Mouse (Mus musculus) liver, embryonic 15.5 days (tissue): ENCODE measurements around the gene Hoxc10. TPM values are rescaled to one million over a fixed set of nuclear protein-coding genes. Genes with fewer than 3 reads are reported as not detected.

Experiments
- ATAC-seq: fragments of 200-750 bp; cut with Nextera tagmentation; 2 replicates; pipeline ENCODE4 v1.8.0; 2017; ENCODE audit warnings: moderate number of reproducible peaks, mild to moderate bottlenecking, moderate library complexity; ENCODE audit not compliant: insufficient read depth
- H3K27ac ChIP-seq: fragments of 300-500 bp; sonication (generic); replicated peaks from 2 replicates; pipeline ENCODE4 v1.5.1; 2015; ENCODE audit warnings: mild to moderate bottlenecking, inconsistent platforms
- H3K27me3 ChIP-seq: fragments of 300-500 bp; sonication (generic); 2 replicates; pipeline ENCODE4 v1.6.1; 2015; ENCODE audit warnings: mild to moderate bottlenecking, inconsistent platforms
- H3K36me3 ChIP-seq: fragments of 300-500 bp; sonication (generic); replicated peaks from 2 replicates; pipeline ENCODE4 v1.6.1; 2015; ENCODE audit warnings: moderate library complexity, mild to moderate bottlenecking, inconsistent platforms
- H3K4me1 ChIP-seq: fragments of 300-500 bp; sonication (generic); replicated peaks from 2 replicates; pipeline ENCODE4 v1.6.1; 2015; ENCODE audit warnings: inconsistent platforms
- H3K4me2 ChIP-seq: fragments of 300-500 bp; sonication (generic); 2 replicates; pipeline ENCODE4 v1.6.1; 2015; ENCODE audit warnings: moderate library complexity, mild to moderate bottlenecking, inconsistent platforms
- H3K4me3 ChIP-seq: fragments of 300-500 bp; sonication (generic); replicated peaks from 2 replicates; pipeline ENCODE4 v1.5.1; 2015; ENCODE audit warnings: mild to moderate bottlenecking, inconsistent platforms
- H3K9ac ChIP-seq: fragments of 300-500 bp; sonication (generic); 2 replicates; pipeline ENCODE4 v1.6.1; 2015; ENCODE audit warnings: moderate library complexity, mild to moderate bottlenecking, inconsistent platforms
- H3K9me3 ChIP-seq: fragments of 300-500 bp; sonication (generic); replicated peaks from 2 replicates; pipeline ENCODE4 v1.6.1; 2016; ENCODE audit warnings: inconsistent platforms
- WGBS: fragments of 180-500 bp; shearing (Covaris S2); methylation state at CpG from one replicate; pipeline ENCODE4 v1.1.7; 2015; ENCODE audit warnings: mixed read lengths; ENCODE audit not compliant: insufficient replicate concordance; 5-methylcytosine and 5-hydroxymethylcytosine counted together
- polyA plus RNA-seq: library from polyadenylated mRNA; unstranded; fragments of >200 nt; fragmentation: Nextera tagmentation; extraction: Ambion mirVana; gene quantifications from 2 replicates; pipeline ENCODE4 v1.2.1, GENCODE M21; 2015

Gene Hoxc10
- polyA plus RNA-seq, 1 experiment from 2014 or later = not detected

- Histone ChIP-seq H3K4me2 (no peak overlapping the region), H3K4me3 (no peak overlapping the region), H3K9me3 (no peaks in the 10 kb centered on the region), H3K9ac (no peak overlapping the region), H3K36me3 (no peaks in the 10 kb centered on the region), H3K27me3 (peaks cover 100% of the 10 kb centered on the region), H3K27ac (no peak overlapping the region), H3K4me1 (no peaks in the 10 kb centered on the region)
- ATAC-seq = no peak
- 2% methylated on average over 23 of the region's 23 CpGs for WGBS
Measured at GRCm38 (mm10) chr15:102931706-102932358, 34.8 kb upstream of the Hoxc10 start.

- Histone ChIP-seq H3K27me3 (peaks cover 100% of the 10 kb centered on the region), H3K9ac (no peak overlapping the region), H3K4me3 (no peak overlapping the region), H3K27ac (no peak overlapping the region), H3K4me1 (0 out of 2 replicates have a peak, but pooled peaks cover 2% of the 10 kb centered on the region), H3K4me2 (no peak overlapping the region), H3K36me3 (no peaks in the 10 kb centered on the region), H3K9me3 (no peaks in the 10 kb centered on the region)
- WGBS = 4% methylated on average over 12 of the region's 12 CpGs
- no peak for ATAC-seq
Measured at GRCm38 (mm10) chr15:102934438-102934837, 32.2 kb upstream of the Hoxc10 start.

- H3K4me1 ChIP-seq = 0 out of 2 replicates have a peak, but pooled peaks cover 2% of the 10 kb centered on the region
- 1% methylated on average over 27 of the region's 27 CpGs for WGBS
- no peaks in the 10 kb centered on the region for H3K36me3 ChIP-seq
- no peak overlapping the region for H3K4me2 ChIP-seq
- H3K27ac ChIP-seq = no peak overlapping the region
- no peak for ATAC-seq
- no peak overlapping the region for H3K9ac ChIP-seq
- H3K4me3 ChIP-seq = no peak overlapping the region
- no peaks in the 10 kb centered on the region for H3K9me3 ChIP-seq
- H3K27me3 ChIP-seq = peaks cover 100% of the 10 kb centered on the region
Measured at GRCm38 (mm10) chr15:102934897-102935296, 31.7 kb upstream of the Hoxc10 start.

DNA sequence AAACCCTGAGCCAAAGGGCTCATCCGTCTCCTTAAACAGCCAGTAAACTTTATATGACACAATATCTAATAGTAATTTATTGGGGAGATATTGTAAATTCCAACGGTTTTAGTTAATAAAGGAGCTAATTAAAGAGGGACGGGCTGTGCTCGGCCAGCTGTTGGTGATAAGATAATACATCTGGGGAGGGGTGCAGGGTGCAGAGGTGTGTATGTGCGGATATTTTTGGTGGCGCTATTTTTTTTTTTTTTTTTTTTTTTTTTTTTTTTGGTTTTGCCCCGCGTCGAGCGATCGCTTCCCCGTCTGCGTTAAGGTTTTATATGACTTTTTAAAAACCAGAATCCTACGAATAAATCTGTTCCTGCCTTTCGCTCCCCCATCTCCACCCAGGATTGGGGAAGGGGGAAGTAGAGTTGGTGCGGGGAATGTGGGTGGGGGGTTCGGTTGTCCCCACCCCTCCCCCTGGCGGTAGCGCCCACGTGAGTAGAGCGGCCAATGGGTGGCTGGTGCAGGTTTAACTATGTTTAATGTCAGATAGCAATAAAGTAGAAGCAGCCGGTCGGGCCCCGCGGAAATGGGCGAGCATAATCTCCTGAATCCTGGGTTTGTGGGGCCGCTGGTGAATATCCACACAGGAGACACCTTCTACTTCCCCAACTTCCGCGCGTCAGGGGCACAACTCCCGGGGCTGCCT, 30.2 kb upstream of the Hoxc10 start, which contains the start of gene Hoxc12:
TSS of gene Hoxc12 (plus strand) at position 479 of the 694 bp plus-strand sequence.
- Histone ChIP-seq H3K36me3 (no peaks in the 10 kb centered on the region), H3K27me3 (peaks cover 100% of the 10 kb centered on the region), H3K9ac (no peak within 1 kb of the TSS), H3K27ac (no peak within 1 kb of the TSS), H3K9me3 (no peaks in the 10 kb centered on the region), H3K4me1 (0 out of 2 replicates have a peak, but pooled peaks cover 2% of the 10 kb centered on the region), H3K4me3 (no peak within 1 kb of the TSS), H3K4me2 (no peak within 1 kb of the TSS)
- no peak for ATAC-seq
- WGBS = 2% methylated on average over 31 of the region's 31 CpGs

GRCm38 (mm10) chr15:102937036-102937666, 29.4 kb upstream of the Hoxc10 start:
- no peaks in the 10 kb centered on the region for H3K9me3 ChIP-seq
- H3K4me3 ChIP-seq = no peak overlapping the region
- H3K4me2 ChIP-seq = no peak overlapping the region
- H3K36me3 ChIP-seq = no peaks in the 10 kb centered on the region
- peaks cover 100% of the 10 kb centered on the region for H3K27me3 ChIP-seq
- no peak overlapping the region for H3K27ac ChIP-seq
- no peak overlapping the region for H3K9ac ChIP-seq
- WGBS = 2% methylated on average over 50 of the region's 50 CpGs
- H3K4me1 ChIP-seq = 0 out of 2 replicates have a peak, but pooled peaks cover 2% of the 10 kb centered on the region
- ATAC-seq = no peak

DNA sequence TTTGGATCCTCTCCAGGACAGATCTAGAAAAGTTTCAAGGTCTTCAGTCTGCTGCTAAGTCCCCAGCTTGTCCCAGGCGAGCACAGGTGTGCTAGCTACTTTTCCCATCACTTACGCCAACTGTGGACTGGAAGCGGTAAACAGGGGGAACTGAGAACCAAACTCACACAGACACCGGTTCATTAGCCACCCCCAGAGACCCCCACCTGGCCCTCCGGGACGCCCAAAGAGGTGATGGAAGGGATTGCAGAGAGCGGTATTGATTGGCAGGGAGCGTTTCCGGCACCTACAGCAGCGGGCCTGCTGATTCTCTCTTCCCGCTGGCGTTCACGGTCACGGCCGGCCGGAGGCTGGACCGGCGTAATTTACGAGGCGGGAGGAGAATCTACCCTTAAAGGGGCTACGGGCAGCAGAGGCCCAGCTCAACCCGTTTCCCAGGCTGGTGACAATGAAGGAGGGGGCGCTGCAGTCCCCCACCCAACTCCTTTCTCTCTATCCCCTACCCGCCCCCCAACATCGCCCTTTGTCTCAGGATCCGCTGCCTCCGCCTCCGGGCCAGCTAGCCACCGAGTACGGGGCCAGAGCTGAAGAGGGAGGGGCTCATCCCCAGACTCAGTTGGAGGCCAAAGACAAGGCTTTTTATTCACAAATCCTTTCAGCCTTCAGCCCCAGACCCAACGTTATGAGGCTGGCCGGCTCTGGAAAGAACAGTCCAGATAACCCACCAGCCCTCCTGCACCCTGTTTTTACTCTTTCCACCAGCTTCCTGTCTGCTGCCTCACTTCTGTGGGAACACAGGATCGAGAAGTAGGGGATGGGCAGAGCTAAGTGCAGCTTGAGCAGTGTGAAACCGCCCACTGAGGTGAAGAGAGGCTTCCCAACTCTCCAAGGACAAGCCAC, 27.1 kb upstream of the Hoxc10 start:
- Histone ChIP-seq H3K4me2 (no peak overlapping the region), H3K9me3 (no peaks in the 10 kb centered on the region), H3K4me1 (0 out of 2 replicates have a peak, but pooled peaks cover 2% of the 10 kb centered on the region), H3K27ac (no peak overlapping the region), H3K36me3 (no peaks in the 10 kb centered on the region), H3K27me3 (peaks cover 100% of the 10 kb centered on the region), H3K9ac (no peak overlapping the region), H3K4me3 (no peak overlapping the region)
- 3% methylated on average over 34 of the region's 34 CpGs for WGBS
- ATAC-seq = no peak

GRCm38 (mm10) chr15:102942739-102943467, 23.7 kb upstream of the Hoxc10 start:
- no peak overlapping the region for H3K9ac ChIP-seq
- WGBS = 1% methylated on average over 49 of the region's 53 CpGs

GRCm38 (mm10) chr15:102943468-102943813, 23.2 kb upstream of the Hoxc10 start:
- no peaks in the 10 kb centered on the region for H3K36me3 ChIP-seq
- H3K9ac ChIP-seq = no peak overlapping the region
- no peak overlapping the region for H3K4me3 ChIP-seq
- H3K27me3 ChIP-seq = peaks cover 100% of the 10 kb centered on the region
- no peaks in the 10 kb centered on the region for H3K9me3 ChIP-seq
- no peak overlapping the region for H3K4me2 ChIP-seq
- no peak for ATAC-seq
- H3K4me1 ChIP-seq = no peaks in the 10 kb centered on the region
- WGBS = 4% methylated on average over 5 of the region's 5 CpGs
- no peak overlapping the region for H3K27ac ChIP-seq

More at GRCm38 (mm10) chr15:102942739-102943467, 23.7 kb upstream of the Hoxc10 start:
- no peak overlapping the region for H3K27ac ChIP-seq
- no peak for ATAC-seq
- H3K27me3 ChIP-seq = peaks cover 100% of the 10 kb centered on the region
- no peaks in the 10 kb centered on the region for H3K4me1 ChIP-seq
- H3K4me3 ChIP-seq = no peak overlapping the region
- H3K36me3 ChIP-seq = no peaks in the 10 kb centered on the region
- no peak overlapping the region for H3K4me2 ChIP-seq
- no peaks in the 10 kb centered on the region for H3K9me3 ChIP-seq

DNA sequence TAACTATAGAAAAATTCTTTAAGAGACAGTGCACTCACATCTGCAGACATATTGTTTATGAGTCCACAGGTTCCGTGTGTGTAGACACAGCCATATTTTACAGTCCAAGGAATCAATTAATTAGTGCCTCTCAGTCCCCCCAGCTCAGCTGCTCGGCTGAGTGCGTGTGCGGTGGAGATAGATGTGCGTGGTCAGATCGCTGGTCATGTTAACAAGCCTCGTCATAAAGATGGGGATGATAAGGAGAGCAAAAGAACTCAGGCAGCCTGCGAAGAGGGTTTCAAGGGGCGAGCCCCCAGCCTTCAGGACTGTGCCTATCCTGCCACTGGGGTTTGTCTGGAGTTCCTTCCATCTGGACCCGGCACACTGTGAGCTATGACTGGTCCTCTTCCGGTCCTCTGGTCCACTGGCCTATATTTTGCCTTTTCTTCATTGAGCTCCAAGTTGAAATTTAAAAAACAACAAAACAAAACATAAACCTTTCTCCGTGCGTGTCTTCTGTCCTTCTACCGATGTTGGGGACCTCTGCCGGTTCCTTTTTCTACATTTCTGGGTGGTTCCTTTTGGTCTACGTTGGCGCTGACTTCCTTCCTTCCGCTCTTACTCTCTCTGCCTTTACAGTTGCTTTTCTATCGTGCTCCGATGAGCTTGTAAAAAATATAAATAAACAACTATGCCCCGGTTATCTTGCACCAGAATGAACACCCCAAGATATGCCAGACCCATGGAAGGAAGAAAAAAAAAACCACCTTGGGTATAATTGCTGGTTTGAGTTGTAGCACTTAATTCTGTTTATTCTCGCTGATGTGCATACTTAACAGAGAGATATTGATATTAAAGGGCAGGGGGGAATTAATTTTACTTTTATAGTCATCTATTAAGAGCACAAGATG, 21.2 kb upstream of the Hoxc10 start:
- Histone ChIP-seq H3K27ac (no peak overlapping the region), H3K9me3 (no peaks in the 10 kb centered on the region), H3K9ac (no peak overlapping the region), H3K4me1 (no peaks in the 10 kb centered on the region), H3K4me3 (no peak overlapping the region), H3K36me3 (no peaks in the 10 kb centered on the region), H3K4me2 (no peak overlapping the region), H3K27me3 (peaks cover 100% of the 10 kb centered on the region)
- 5% methylated on average over 22 of the region's 22 CpGs for WGBS
- ATAC-seq = no peak
